Mouse (Mus musculus) midbrain, embryonic 15.5 days (tissue): ENCODE measurements around the gene Ecsit. TPM values are rescaled to one million over a fixed set of nuclear protein-coding genes. Genes with fewer than 3 reads are reported as not detected.

ENCODE experiments used
- ATAC-seq: fragments of 200-750 bp; cut with Nextera tagmentation; replicated peaks from 2 replicates; pipeline ENCODE4 v1.8.0; 2017; ENCODE audit warnings: moderate TSS enrichment
- H3K27ac ChIP-seq: fragments of 300-500 bp; sonication (generic); 2 replicates; pipeline ENCODE4 v1.5.1; 2015; ENCODE audit warnings: mild to moderate bottlenecking, inconsistent platforms
- H3K27me3 ChIP-seq: fragments of 300-500 bp; sonication (generic); replicated peaks from 2 replicates; pipeline ENCODE4 v1.6.1; 2015; ENCODE audit warnings: inconsistent platforms
- H3K36me3 ChIP-seq: fragments of 300-500 bp; sonication (generic); replicated peaks from 2 replicates; pipeline ENCODE4 v1.6.1; 2015; ENCODE audit warnings: inconsistent platforms
- H3K4me1 ChIP-seq: fragments of 300-500 bp; sonication (generic); 2 replicates; pipeline ENCODE4 v1.6.1; 2015; ENCODE audit warnings: inconsistent platforms
- H3K4me2 ChIP-seq: fragments of 300-500 bp; sonication (generic); 2 replicates; pipeline ENCODE4 v1.6.1; 2015; ENCODE audit warnings: inconsistent platforms, mild to moderate bottlenecking, moderate library complexity
- H3K4me3 ChIP-seq: fragments of 300-500 bp; sonication (generic); 2 replicates; pipeline ENCODE4 v1.5.1; 2015; ENCODE audit warnings: mild to moderate bottlenecking, inconsistent platforms
- H3K9ac ChIP-seq: fragments of 300-500 bp; sonication (generic); 2 replicates; pipeline ENCODE4 v1.6.1; 2015; ENCODE audit warnings: mild to moderate bottlenecking, inconsistent platforms
- H3K9me3 ChIP-seq: fragments of 300-500 bp; sonication (generic); 2 replicates; pipeline ENCODE4 v1.6.1; 2016; ENCODE audit warnings: inconsistent platforms
- WGBS: fragments of 180-500 bp; shearing (Covaris S2); methylation state at CpG from one replicate; pipeline ENCODE4 v1.1.7; 2015; ENCODE audit warnings: mixed read lengths; 5-methylcytosine and 5-hydroxymethylcytosine counted together
- microRNA-seq: library from miRNA; unstranded; fragments of <30 nt; microRNA quantifications from one replicate; pipeline ENCODE4, GENCODE M21; 2016
- polyA plus RNA-seq: library from polyadenylated mRNA; unstranded; fragments of >200 nt; fragmentation: Nextera tagmentation; extraction: Ambion mirVana; gene quantifications from 2 replicates; pipeline ENCODE4 v1.2.1, GENCODE M21; 2015

The Ecsit gene
- polyA plus RNA-seq, 1 experiment from 2014 or later: 58.8 TPM

DNA sequence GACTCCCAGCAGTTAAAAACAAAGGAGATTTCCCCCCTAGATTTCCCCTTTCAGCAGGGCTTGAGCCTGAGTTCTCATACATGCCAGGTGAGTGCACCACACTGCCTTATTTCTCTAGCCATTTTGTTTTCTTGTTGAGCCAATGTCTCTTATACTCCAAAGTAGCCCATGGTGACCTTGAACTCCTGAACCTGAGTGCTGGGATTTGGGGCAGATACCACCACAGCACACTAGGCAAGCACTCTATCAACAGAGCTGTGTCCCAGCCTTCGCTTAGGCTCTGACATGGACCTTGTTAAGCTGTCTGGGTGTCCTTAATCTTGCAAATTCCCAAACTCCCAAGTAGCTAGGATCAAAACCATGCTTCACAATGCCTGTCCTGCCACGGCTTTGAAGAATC lies 43.4 kb downstream of the Ecsit start:
- 68% methylated on average over 2 of the region's 2 CpGs for WGBS
- Histone ChIP-seq H3K9me3 (no peaks in the 10 kb centered on the region), H3K9ac (no peak overlapping the region), H3K4me1 (peaks cover 16% of the 10 kb centered on the region), H3K36me3 (no peaks in the 10 kb centered on the region), H3K27ac (no peak overlapping the region), H3K4me2 (no peak overlapping the region), H3K27me3 (no peaks in the 10 kb centered on the region), H3K4me3 (no peak overlapping the region)
- no peak for ATAC-seq

DNA sequence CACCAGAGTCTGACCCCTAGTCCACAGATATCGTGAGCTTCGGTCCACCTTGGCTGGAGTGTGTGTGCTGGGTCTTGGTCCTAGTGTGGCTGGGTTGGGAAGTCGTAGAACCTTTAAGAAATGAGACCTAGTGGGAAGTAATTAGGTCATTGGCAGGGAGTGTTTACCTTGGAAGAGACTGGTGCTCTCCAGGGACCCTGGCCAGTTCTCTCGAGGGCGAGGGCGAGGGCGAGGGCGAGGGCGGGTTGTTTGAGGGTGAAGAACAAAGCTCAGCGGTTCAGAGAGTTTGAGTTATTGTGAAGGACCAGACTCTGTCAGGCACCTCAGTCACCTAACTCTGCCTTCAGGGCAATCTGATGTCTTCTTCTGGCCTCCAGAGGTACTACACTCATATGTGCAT lies 47.4 kb downstream of the Ecsit start:
- Histone ChIP-seq H3K36me3 (peaks cover 25% of the 10 kb centered on the region; the same call in 1 of the 2 replicates), H3K4me3 (no peak overlapping the region), H3K27me3 (no peaks in the 10 kb centered on the region), H3K27ac (no peak overlapping the region), H3K4me2 (no peak overlapping the region), H3K9me3 (no peaks in the 10 kb centered on the region), H3K9ac (no peak overlapping the region), H3K4me1 (peaks cover 30% of the 10 kb centered on the region)
- 83% methylated on average over 10 of the region's 10 CpGs for WGBS
- ATAC-seq: 0 out of 2 replicates have a peak, but pooled peaks have one; percentile 25

DNA sequence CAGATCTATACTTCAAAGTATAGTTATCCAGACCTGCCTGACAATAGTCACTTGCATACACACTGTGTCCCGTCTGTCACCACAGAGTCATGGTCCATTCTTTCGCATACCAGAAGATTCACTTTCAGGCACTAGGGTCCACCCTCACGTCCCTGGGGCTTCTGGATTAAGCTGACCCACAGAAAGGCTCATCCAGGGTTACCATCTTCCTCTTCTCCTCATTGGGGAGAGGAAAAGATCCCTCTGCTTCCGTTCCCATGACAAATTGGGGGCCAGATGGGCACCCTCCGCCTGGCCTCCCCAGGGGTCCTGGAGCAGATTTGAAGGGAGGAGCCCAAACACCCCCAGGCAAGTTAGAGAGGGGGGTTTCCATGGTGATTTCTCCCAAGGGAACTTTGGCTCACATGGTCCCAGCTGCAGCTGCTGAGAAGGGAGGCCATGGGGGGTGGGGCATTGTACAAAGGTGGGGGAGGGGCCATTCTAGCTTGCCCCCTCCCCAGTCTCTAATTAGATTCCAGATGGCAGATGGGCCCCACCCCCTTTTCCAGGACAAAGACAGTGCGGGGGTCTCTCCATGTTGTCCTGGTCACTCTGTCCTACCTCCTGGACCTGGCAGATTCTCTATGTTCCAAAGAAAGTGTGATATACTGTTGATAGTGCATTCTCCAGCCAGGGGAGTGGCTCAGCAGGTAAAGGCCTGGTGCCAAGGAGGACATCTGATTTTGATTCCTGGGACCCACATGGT lies 49.8 kb downstream of the Ecsit start:
- Histone ChIP-seq H3K36me3 (peaks cover 39% of the 10 kb centered on the region), H3K9ac (no peak overlapping the region), H3K4me3 (no peak overlapping the region), H3K27me3 (no peaks in the 10 kb centered on the region), H3K27ac (no peak overlapping the region; the same call in 1 of the 2 replicates), H3K4me1 (peaks cover 19% of the 10 kb centered on the region), H3K4me2 (no peak overlapping the region), H3K9me3 (no peaks in the 10 kb centered on the region)
- ATAC-seq: no peak; the same call in 1 of the 2 replicates
- WGBS: 17% methylated on average over 6 of the region's 6 CpGs

DNA sequence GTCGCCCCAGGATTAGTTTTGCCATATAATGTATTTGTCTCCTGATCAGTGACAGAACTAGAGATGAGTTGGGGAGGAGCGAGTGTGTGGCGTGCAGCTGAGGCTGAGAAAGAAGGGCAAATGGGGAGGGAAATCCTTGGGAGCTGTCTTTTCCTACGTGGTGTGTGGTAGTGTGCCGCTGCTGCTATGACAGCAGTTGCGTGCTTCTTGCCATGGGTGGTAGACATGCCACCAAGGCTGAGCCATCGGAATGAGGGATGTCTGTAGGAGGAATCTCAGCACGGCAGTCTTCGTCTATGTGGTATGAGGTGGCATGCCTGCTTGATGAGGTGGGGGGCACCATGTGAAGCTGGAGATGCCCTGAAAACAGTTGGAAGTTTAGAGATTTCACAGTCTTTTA lies 54.9 kb downstream of the Ecsit start:
- no peak overlapping the region for H3K4me3 ChIP-seq
- H3K9me3 ChIP-seq: no peaks in the 10 kb centered on the region
- H3K4me2 ChIP-seq: no peak overlapping the region
- no peak for ATAC-seq
- H3K27me3 ChIP-seq: no peaks in the 10 kb centered on the region
- H3K36me3 ChIP-seq: peaks cover 53% of the 10 kb centered on the region
- H3K4me1 ChIP-seq: peaks cover 3% of the 10 kb centered on the region
- H3K9ac ChIP-seq: no peak overlapping the region
- H3K27ac ChIP-seq: no peak overlapping the region
- 94% methylated on average over 9 of the region's 9 CpGs for WGBS

DNA sequence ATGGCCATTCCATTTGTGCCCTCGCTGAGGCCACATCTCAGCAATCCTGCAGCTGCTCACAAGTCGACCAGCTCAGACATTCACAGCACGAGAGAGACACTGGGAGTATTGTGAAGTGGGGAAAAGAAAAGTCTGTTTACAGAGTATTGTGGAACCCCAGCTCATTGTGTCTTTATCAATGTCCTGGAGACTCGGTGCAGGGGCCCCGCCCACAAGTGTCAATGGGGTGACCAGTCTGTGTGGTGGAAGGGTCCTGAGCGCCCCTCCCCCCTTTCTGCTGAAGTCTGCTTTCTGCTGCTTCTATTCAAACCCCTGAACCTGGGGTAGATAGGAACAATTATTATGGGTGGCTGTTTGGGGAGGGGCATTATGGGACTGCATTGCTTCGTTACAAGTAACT lies 56.8 kb downstream of the Ecsit start:
- Histone ChIP-seq H3K27me3 (no peaks in the 10 kb centered on the region), H3K9me3 (no peaks in the 10 kb centered on the region), H3K27ac (no peak overlapping the region), H3K4me3 (no peak overlapping the region), H3K4me2 (no peak overlapping the region), H3K9ac (no peak overlapping the region), H3K36me3 (peaks cover 53% of the 10 kb centered on the region), H3K4me1 (0 out of 2 replicates have a peak, but pooled peaks cover 3% of the 10 kb centered on the region)
- ATAC-seq: no peak
- 24% methylated on average over 7 of the region's 7 CpGs for whole genome bisulfite sequencing

DNA sequence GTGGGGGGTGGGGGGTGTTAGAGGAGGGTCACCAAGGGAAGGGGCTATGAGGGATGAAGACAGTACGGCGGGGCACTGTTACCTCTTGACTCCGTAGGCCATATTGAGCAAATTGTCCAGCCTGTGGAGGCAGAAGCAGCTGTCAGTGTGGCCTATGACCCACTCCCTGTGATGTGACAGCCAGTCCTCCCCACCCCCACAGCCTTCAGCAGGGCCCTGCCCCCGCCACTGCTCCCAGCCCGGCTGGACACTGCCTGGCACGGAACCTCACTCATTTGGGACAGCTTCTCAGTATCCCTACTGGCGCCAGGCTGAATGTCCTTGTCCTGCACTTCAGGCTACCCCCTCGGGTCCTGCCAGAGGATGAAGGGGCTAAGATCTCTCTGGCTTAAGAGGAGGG lies 60.6 kb downstream of the Ecsit start:
- Histone ChIP-seq H3K9ac (no peak overlapping the region), H3K9me3 (no peaks in the 10 kb centered on the region), H3K27ac (no peak overlapping the region), H3K4me1 (0 out of 2 replicates have a peak, but pooled peaks cover 3% of the 10 kb centered on the region), H3K27me3 (no peaks in the 10 kb centered on the region), H3K4me3 (no peak overlapping the region), H3K4me2 (no peak overlapping the region), H3K36me3 (peaks cover 32% of the 10 kb centered on the region)
- ATAC-seq: no peak
- WGBS: 55% methylated on average over 8 of the region's 8 CpGs

Small RNA genes lying within 50 kb of the gene (microRNA-seq; reads per million reads assigned to microRNA genes)
- gene Mir7084: not detected

Other genes with a start within 250 kb of the Ecsit start
- gene Angptl8, start 249.9 kb downstream of the Ecsit start, polyA plus RNA-seq: 0.61 and 0.74 TPM in 2 replicates
- gene Dock6, start 232.8 kb downstream of the Ecsit start, polyA plus RNA-seq: 19.2 and 20.4 TPM in 2 replicates
- gene Rab3d, start 167.2 kb downstream of the Ecsit start, polyA plus RNA-seq: 15.4 and 15.5 TPM in 2 replicates
- gene Ccdc159, start 158.0 kb downstream of the Ecsit start, polyA plus RNA-seq: 13.4 and 14.1 TPM in 2 replicates
- 49.3 and 52.4 TPM in 2 replicates for gene Tmem205, start 157.9 kb downstream of the Ecsit start, polyA plus RNA-seq
- 116 and 120 TPM in 2 replicates for gene Plppr2, start 148.4 kb downstream of the Ecsit start, polyA plus RNA-seq
- gene Swsap1, start 129.7 kb downstream of the Ecsit start, polyA plus RNA-seq: 10.5 TPM in 2 replicates
- gene Epor, start 121.9 kb downstream of the Ecsit start, polyA plus RNA-seq: 1.6 and 1.9 TPM in 2 replicates
- 1.1 and 1.8 TPM in 2 replicates for gene Rgl3, start 96.0 kb downstream of the Ecsit start, polyA plus RNA-seq
- 4.8 and 6.4 TPM in 2 replicates for gene Ccdc151, start 82.8 kb downstream of the Ecsit start, polyA plus RNA-seq
- gene Prkcsh, start 82.6 kb downstream of the Ecsit start, polyA plus RNA-seq: 94.6 and 103 TPM in 2 replicates
- gene Elavl3, start 33.4 kb downstream of the Ecsit start, polyA plus RNA-seq: 110 and 113 TPM in 2 replicates
- gene Gm49318, start 14.2 kb downstream of the Ecsit start, polyA plus RNA-seq: not detected in 2 replicates
- gene Zfp653, start 14.1 kb downstream of the Ecsit start, polyA plus RNA-seq: 21.7 and 22.5 TPM in 2 replicates
- 1.9 and 2.4 TPM in 2 replicates for gene Cnn1, start 13.8 kb upstream of the Ecsit start, polyA plus RNA-seq
- 181 and 198 TPM in 2 replicates for gene Elof1, start 31.7 kb upstream of the Ecsit start, polyA plus RNA-seq
- 0.66 and 0.96 TPM in 2 replicates for gene Acp5, start 50.3 kb upstream of the Ecsit start, polyA plus RNA-seq
- 84.2 and 85.7 TPM in 2 replicates for gene Pigyl, start 71.4 kb upstream of the Ecsit start, polyA plus RNA-seq
- 0.41 and 0.48 TPM in 2 replicates for gene Zfp872, start 102.7 kb upstream of the Ecsit start, polyA plus RNA-seq
- gene Zfp809, start 140.3 kb upstream of the Ecsit start, polyA plus RNA-seq: 10.3 and 11.4 TPM in 2 replicates
- gene Zfp599, start 174.5 kb upstream of the Ecsit start, polyA plus RNA-seq: 11.4 and 13.2 TPM in 2 replicates
- gene Zfp810, start 222.2 kb upstream of the Ecsit start, polyA plus RNA-seq: 32.4 and 39.2 TPM in 2 replicates